ENCODE assay signal across 9 mouse cellular contexts in the genomic region with DNA sequence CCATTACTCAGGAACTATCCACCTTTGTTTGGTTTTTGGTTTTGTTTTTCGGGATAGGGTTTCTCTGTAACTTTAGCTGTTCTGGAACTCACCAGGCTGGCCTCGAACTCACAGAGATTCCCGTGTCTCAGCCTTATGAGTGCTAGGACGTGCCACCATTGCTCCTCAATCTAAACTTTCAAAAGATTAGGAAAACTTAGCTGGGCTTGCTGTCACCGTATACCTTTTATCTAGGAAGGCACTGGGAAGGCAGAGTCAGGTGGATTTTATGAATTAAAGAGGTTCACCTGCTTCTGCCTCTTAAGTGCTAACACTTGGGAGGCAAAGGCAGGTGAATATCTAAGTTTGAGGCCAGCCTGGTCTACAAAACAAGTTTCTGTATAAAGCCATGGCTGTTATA. TPM values are rescaled to one million over a fixed set of nuclear protein-coding genes. Genes with fewer than 3 reads are reported as not detected.
DNase-seq lines count a peak whose midpoint lies in the region; ATAC-seq and TF ChIP-seq lines count a peak whose summit lies in the region.
"Had no signal": no experiment of that assay in that cellular context is flagged by ENCODE, and none has a peak within 500 bp of the region (broad histone marks: within the 10 kb centered on the region; RNA-seq: fewer than 3 reads in every experiment).

No protein-coding gene starts in this region.

- no peak for TF ChIP-seq RAD21 in MEL (IDR thresholded peaks at IDR 0.05; ENCODE audit: low read depth, low read length)

- no peak for DNase-seq in heart, adult 18-20 months
- DNase-seq in MEL (ENCODE audit: low read depth, low spot score) = peak; percentile 59
- DNase-seq in hindbrain, embryonic 10.5 days (ENCODE audit: low spot score) = no peak
- no peak for DNase-seq in midbrain, embryonic 10.5 days (ENCODE audit: low spot score)
- no peak for DNase-seq in adrenal gland, postnatal 10 days
- DNase-seq in frontal cortex, postnatal 25 days (ENCODE audit: low spot score in 2 of 2) = no peak
- DNase-seq in ovary, postnatal 36 days (ENCODE audit: low spot score) = no peak
- DNase-seq: gastrocnemius, postnatal 10 days had no signal

- TF ChIP-seq EP300 in MEL (IDR thresholded peaks at IDR 0.05; ENCODE audit: low read depth in 1 of 2, low read length in 2 of 2) = no peak

- H3K27me3 ChIP-seq in heart, embryonic 14.5 days (ENCODE audit: control insufficient read depth, insufficient read depth, low read length) = no peaks in the 10 kb centered on the region
- no peaks in the 10 kb centered on the region for H3K27me3 ChIP-seq in MEL (ENCODE audit: control insufficient read depth in 1 of 2, insufficient read depth in 2 of 2, low read length in 2 of 2)
- no peaks in the 10 kb centered on the region for H3K27me3 ChIP-seq in hindbrain, embryonic 10.5 days (ENCODE audit: insufficient read depth, poor library complexity, severe bottlenecking)
- H3K27me3 ChIP-seq in midbrain, embryonic 10.5 days (ENCODE audit: low read depth, poor library complexity, severe bottlenecking) = no peaks in the 10 kb centered on the region

- H3K9ac ChIP-seq in heart, embryonic 14.5 days (ENCODE audit: low read length) = peak overlapping the region; percentile 100
- H3K9ac ChIP-seq in MEL (ENCODE audit: control insufficient read depth, low read depth, low read length, poor library complexity, severe bottlenecking) = peak overlapping the region; percentile 89

- TF ChIP-seq CTCF in MEL (IDR thresholded peaks at IDR 0.05 in 2 of 3, conservative IDR thresholded peaks at IDR 0.05 in 1 of 3; ENCODE audit: control insufficient read depth in 1 of 3, insufficient read depth in 1 of 3, low read depth in 2 of 3, low read length in 3 of 3, poor library complexity in 1 of 3, severe bottlenecking in 1 of 3) = no peak

- ATAC-seq in heart, embryonic 14.5 days (ENCODE audit: insufficient number of reproducible peaks, insufficient read depth, low FRiP score, low read depth) = no peak

- H3K4me1 ChIP-seq in heart, embryonic 14.5 days (ENCODE audit: control insufficient read depth in 2 of 2, insufficient read depth in 2 of 2, low read length in 2 of 2) = peaks cover 3 to 35% of the 10 kb centered on the region in 2 experiments
- peaks cover 23 to 25% of the 10 kb centered on the region in 2 experiments for H3K4me1 ChIP-seq in MEL (ENCODE audit: control insufficient read depth in 1 of 2, insufficient read depth in 2 of 2, low read length in 2 of 2)
- H3K4me1 ChIP-seq in hindbrain, embryonic 10.5 days (replicated peaks) = peaks cover 39% of the 10 kb centered on the region
- peaks cover 50% of the 10 kb centered on the region for H3K4me1 ChIP-seq in midbrain, embryonic 10.5 days

- no peak for TF ChIP-seq POLR2A in MEL (IDR thresholded peaks at IDR 0.05; ENCODE audit: control insufficient read depth in 1 of 2, insufficient read depth in 1 of 2, low read depth in 1 of 2, low read length in 2 of 2, poor library complexity in 1 of 2)

- peaks cover 7% of the 10 kb centered on the region; the same call in 1 of the 2 replicates for H3K36me3 ChIP-seq in heart, embryonic 14.5 days (ENCODE audit: control insufficient read depth, insufficient read depth, low read length)
- H3K36me3 ChIP-seq in MEL (ENCODE audit: control insufficient read depth in 1 of 2, insufficient read depth in 2 of 2, low read length in 2 of 2) = peaks cover 14 to 39% of the 10 kb centered on the region in 2 experiments
- peaks cover 25% of the 10 kb centered on the region for H3K36me3 ChIP-seq in hindbrain, embryonic 10.5 days
- peaks cover 22% of the 10 kb centered on the region for H3K36me3 ChIP-seq in midbrain, embryonic 10.5 days

- peak overlapping the region; percentile 77 for H3K4me2 ChIP-seq in heart, embryonic 14.5 days (ENCODE audit: low read length)

- peak overlapping the region in 1 of 2 experiments; percentile 100; a peak in 2 of 4 replicates for H3K4me3 ChIP-seq in heart, embryonic 14.5 days (ENCODE audit: control insufficient read depth in 1 of 2, insufficient read depth in 1 of 2, low read depth in 1 of 2, low read length in 2 of 2)
- H3K4me3 ChIP-seq in MEL (ENCODE audit: control insufficient read depth in 1 of 2, insufficient read depth in 1 of 2, low read depth in 2 of 2, low read length in 2 of 2) = peak overlapping the region; percentile 81 to 99
- H3K4me3 ChIP-seq in hindbrain, embryonic 10.5 days = peak overlapping the region; percentile 90
- H3K4me3 ChIP-seq in midbrain, embryonic 10.5 days = peak overlapping the region; percentile 100

- H3K9me3 ChIP-seq in heart, embryonic 14.5 days (ENCODE audit: control insufficient read depth, low read length) = no peaks in the 10 kb centered on the region
- H3K9me3 ChIP-seq in MEL (replicated peaks; ENCODE audit: insufficient read depth, low read length) = no peaks in the 10 kb centered on the region
- no peaks in the 10 kb centered on the region for H3K9me3 ChIP-seq in hindbrain, embryonic 10.5 days
- H3K9me3 ChIP-seq in midbrain, embryonic 10.5 days (replicated peaks) = no peaks in the 10 kb centered on the region

- WGBS in heart, embryonic 14.5 days = 37% methylated on average over 5 of the region's 5 CpGs
- WGBS in hindbrain, embryonic 10.5 days = 37% methylated on average over 5 of the region's 5 CpGs
- WGBS in midbrain, embryonic 10.5 days = 42% methylated on average over 5 of the region's 5 CpGs

- H3K79me2 ChIP-seq in MEL (ENCODE audit: control insufficient read depth, insufficient read depth, low read length, poor library complexity) = peaks cover 45% of the 10 kb centered on the region

- H3K27ac ChIP-seq in heart, embryonic 14.5 days (replicated peaks in 1 of 2; ENCODE audit: control insufficient read depth in 1 of 2, insufficient read depth in 1 of 2, low read depth in 2 of 2, low read length in 2 of 2) = peak overlapping the region; percentile 98
- peak overlapping the region; percentile 91 for H3K27ac ChIP-seq in MEL (ENCODE audit: control insufficient read depth, low read depth, low read length)
- H3K27ac ChIP-seq in hindbrain, embryonic 10.5 days = peak overlapping the region; percentile 99
- H3K27ac ChIP-seq in midbrain, embryonic 10.5 days (replicated peaks) = peak overlapping the region; percentile 100

TF ChIP-seq in MEL, 35 proteins besides CTCF, POLR2A, EP300 and RAD21:
- TF ChIP-seq ZMIZ1 (IDR thresholded peaks at IDR 0.05; ENCODE audit: low read depth, low read length) = no peak
- TF ChIP-seq ZKSCAN1 (IDR thresholded peaks at IDR 0.05; ENCODE audit: low read depth, low read length) = no peak
- no peak for TF ChIP-seq MAX (IDR thresholded peaks at IDR 0.05; ENCODE audit: low read length)
- no peak for TF ChIP-seq USF2 (IDR thresholded peaks at IDR 0.05; ENCODE audit: borderline replicate concordance in 1 of 2, insufficient read depth in 1 of 2, low read depth in 1 of 2, low read length in 2 of 2)
- no peak for TF ChIP-seq ETS1 (IDR thresholded peaks at IDR 0.05; ENCODE audit: low read depth, low read length)
- TF ChIP-seq MXI1 (IDR thresholded peaks at IDR 0.05; ENCODE audit: low read depth, low read length) = no peak
- TF ChIP-seq TCF12 (IDR thresholded peaks at IDR 0.05; ENCODE audit: low read depth, low read length) = no peak
- TF ChIP-seq TBP (IDR thresholded peaks at IDR 0.05; ENCODE audit: low read depth, low read length) = no peak
- TF ChIP-seq GATA1 (IDR thresholded peaks at IDR 0.05; ENCODE audit: low read depth, low read length) = no peak
- no peak for TF ChIP-seq ELF1 (IDR thresholded peaks at IDR 0.05; ENCODE audit: low read depth, low read length)
- no peak for TF ChIP-seq SMC3 (IDR thresholded peaks at IDR 0.05; ENCODE audit: low read depth, low read length)
- TF ChIP-seq TAL1 (IDR thresholded peaks at IDR 0.05; ENCODE audit: low read length) = no peak
- no peak for TF ChIP-seq BHLHE40 (IDR thresholded peaks at IDR 0.05; ENCODE audit: borderline replicate concordance, low read depth, low read length)
- no peak for TF ChIP-seq CHD1 (IDR thresholded peaks at IDR 0.05; ENCODE audit: low read depth, low read length)
- no peak for TF ChIP-seq UBTF (IDR thresholded peaks at IDR 0.05; ENCODE audit: borderline replicate concordance, insufficient read depth, low read depth, low read length)
TF ChIP-seq in MEL: peak in this region for 0.

RNA-seq across cellular contexts. Expression of a gene that starts 0.8 kb away (rescaled TPM):
- 61.9 and 62.9 TPM in 2 replicates for polyA plus RNA-seq in heart, embryonic 14.5 days (2014; fragmentation: Nextera tagmentation; extraction: Ambion mirVana)
- total RNA-seq in heart, adult 18-20 months (2021) = 10 to 100 TPM; 31.4 to 34.7 TPM
- total RNA-seq in MEL (2012; rRNA removed) = 47.3 and 52.3 TPM in 2 replicates
- 10 to 100 TPM; 54.7 to 90.5 TPM for polyA plus RNA-seq in MEL (2012; ENCODE audit: insufficient read depth in 1 of 2, insufficient read length in 2 of 2, low read depth in 1 of 2, low replicate concordance in 2 of 2, missing spikeins in 1 of 2)
- 72.3 and 103 TPM in 2 replicates for polyA plus RNA-seq in hindbrain, embryonic 10.5 days (2016; fragmentation: Nextera tagmentation; extraction: Ambion mirVana)
- polyA plus RNA-seq in midbrain, embryonic 10.5 days (2016; fragmentation: Nextera tagmentation; extraction: Ambion mirVana) = 105 and 109 TPM in 2 replicates
- total RNA-seq in adrenal gland, postnatal 10 days (2021) = 10 to 100 TPM; 48.8 to 77.4 TPM

RNA-seq across cellular contexts. Expression of a gene that starts 5.2 kb away (rescaled TPM):
- polyA plus RNA-seq in heart, embryonic 14.5 days (2014; fragmentation: Nextera tagmentation; extraction: Ambion mirVana) = 46.1 and 59.2 TPM in 2 replicates
- total RNA-seq in heart, adult 18-20 months (2021) = 100 to 1,000 TPM; 274 to 280 TPM
- total RNA-seq in MEL (2012; rRNA removed) = 37.1 and 39.4 TPM in 2 replicates
- 10 to 100 TPM in 1 of 2 experiments, not detected in 1; 60.0 TPM for polyA plus RNA-seq in MEL (2012; ENCODE audit: insufficient read depth in 1 of 2, insufficient read length in 2 of 2, low read depth in 1 of 2, low replicate concordance in 2 of 2, missing spikeins in 1 of 2)
- 11.7 and 12.5 TPM in 2 replicates for polyA plus RNA-seq in hindbrain, embryonic 10.5 days (2016; fragmentation: Nextera tagmentation; extraction: Ambion mirVana)
- polyA plus RNA-seq in midbrain, embryonic 10.5 days (2016; fragmentation: Nextera tagmentation; extraction: Ambion mirVana) = 11.1 and 12.9 TPM in 2 replicates
- 100 to 1,000 TPM; 110 to 130 TPM for total RNA-seq in adrenal gland, postnatal 10 days (2021)

RNA-seq across cellular contexts. Expression of a gene that starts 41.0 kb away (rescaled TPM):
- polyA plus RNA-seq in heart, embryonic 14.5 days (2014; fragmentation: Nextera tagmentation; extraction: Ambion mirVana) = 0.36 and 1.1 TPM in 2 replicates
- total RNA-seq in heart, adult 18-20 months (2021) = under 1 TPM in 1 of 2 experiments, not detected in 1; 0.77 TPM
- total RNA-seq in MEL (2012; rRNA removed) = not detected in 2 replicates
- under 1 TPM in 1 of 2 experiments, not detected in 1; 0.74 TPM for polyA plus RNA-seq in MEL (2012; ENCODE audit: insufficient read depth in 1 of 2, insufficient read length in 2 of 2, low read depth in 1 of 2, low replicate concordance in 2 of 2, missing spikeins in 1 of 2)
- polyA plus RNA-seq in hindbrain, embryonic 10.5 days (2016; fragmentation: Nextera tagmentation; extraction: Ambion mirVana) = not detected in 2 replicates
- not detected in 2 replicates for polyA plus RNA-seq in midbrain, embryonic 10.5 days (2016; fragmentation: Nextera tagmentation; extraction: Ambion mirVana)
- total RNA-seq in adrenal gland, postnatal 10 days (2021) = not detected
- total RNA-seq: gastrocnemius, postnatal 10 days had no signal
